Mouse (Mus musculus): ENCODE measurements around the gene Add2. TPM values are rescaled to one million over a fixed set of nuclear protein-coding genes. Genes with fewer than 3 reads are reported as not detected.

Add2 gene
- polyA plus RNA-seq, 1 experiment = 0.14 TPM

- DNase-seq (ENCODE audit: low read depth) = no peak
Measured at GRCm38 (mm10) chr6:86141284-86141683, 112.8 kb downstream of the Add2 start.

GRCm38 (mm10) chr6:86141820-86142219, 113.3 kb downstream of the Add2 start:
- no peak for DNase-seq (ENCODE audit: low read depth)

GRCm38 (mm10) chr6:86144986-86145385, 116.5 kb downstream of the Add2 start:
- DNase-seq (ENCODE audit: low read depth) = peak; percentile 80

- no peak for DNase-seq (ENCODE audit: low read depth)
Measured at GRCm38 (mm10) chr6:86148518-86148917, 120.0 kb downstream of the Add2 start.

- no peak for DNase-seq (ENCODE audit: low read depth)
Measured at GRCm38 (mm10) chr6:86149001-86149400, 120.5 kb downstream of the Add2 start.

- no peak for DNase-seq (ENCODE audit: low read depth)
Measured at GRCm38 (mm10) chr6:86152676-86153075, 124.2 kb downstream of the Add2 start.

GRCm38 (mm10) chr6:86153436-86153990, 125.0 kb downstream of the Add2 start:
- DNase-seq (ENCODE audit: low read depth) = no peak

GRCm38 (mm10) chr6:86154006-86154405, 125.5 kb downstream of the Add2 start:
- DNase-seq (ENCODE audit: low read depth) = no peak

GRCm38 (mm10) chr6:86154481-86154880, 126.0 kb downstream of the Add2 start:
- DNase-seq (ENCODE audit: low read depth) = no peak

GRCm38 (mm10) chr6:86157253-86158234, 129.1 kb downstream of the Add2 start:
- DNase-seq (ENCODE audit: low read depth) = no peak

GRCm38 (mm10) chr6:86160878-86161277, 132.4 kb downstream of the Add2 start:
- DNase-seq (ENCODE audit: low read depth) = no peak

GRCm38 (mm10) chr6:86161586-86161985, 133.1 kb downstream of the Add2 start:
- DNase-seq (ENCODE audit: low read depth) = no peak

GRCm38 (mm10) chr6:86164028-86164427, 135.5 kb downstream of the Add2 start:
- DNase-seq (ENCODE audit: low read depth) = no peak

GRCm38 (mm10) chr6:86166426-86166825, 137.9 kb downstream of the Add2 start:
- no peak for DNase-seq (ENCODE audit: low read depth)

GRCm38 (mm10) chr6:86167851-86168250, 139.4 kb downstream of the Add2 start:
- DNase-seq (ENCODE audit: low read depth) = no peak

- no peak for DNase-seq (ENCODE audit: low read depth)
Measured at GRCm38 (mm10) chr6:86169166-86169565, 140.7 kb downstream of the Add2 start.

Other genes starting within 250 kb of the Add2 start
- gene Nat8f6, start 207.7 kb upstream of the Add2 start, polyA plus RNA-seq (2012; rRNA removed) = not detected in 2 replicates
- gene Nat8f5, start 207.7 kb upstream of the Add2 start, polyA plus RNA-seq (2012; rRNA removed) = not detected in 2 replicates
- gene Nat8, start 196.6 kb upstream of the Add2 start, polyA plus RNA-seq (2012; rRNA removed) = 0.38 and 0.61 TPM in 2 replicates
- gene Nat8f2, start 159.5 kb upstream of the Add2 start, polyA plus RNA-seq (2012; rRNA removed) = 0.03 and 0.27 TPM in 2 replicates
- gene Nat8f4, start 123.8 kb upstream of the Add2 start, polyA plus RNA-seq (2012; rRNA removed) = 2.9 and 3.1 TPM in 2 replicates
- gene Tprkb, start 116.8 kb upstream of the Add2 start, polyA plus RNA-seq (2012; rRNA removed) = 16.1 and 16.8 TPM in 2 replicates
- 17.8 and 29.3 TPM in 2 replicates for gene Nat8f1, start 113.0 kb upstream of the Add2 start, polyA plus RNA-seq (2012; rRNA removed)
- 31.5 and 39.0 TPM in 2 replicates for gene Dusp11, start 67.0 kb upstream of the Add2 start, polyA plus RNA-seq (2012; rRNA removed)
- not detected in 2 replicates for gene Figla, start 12.5 kb upstream of the Add2 start, polyA plus RNA-seq (2012; rRNA removed)
- 3.5 and 5.5 TPM in 2 replicates for gene Tgfa, start 166.5 kb downstream of the Add2 start, polyA plus RNA-seq (2012; rRNA removed)